Mouse (Mus musculus) embryo, embryonic 11 days (tissue): Measurements from ENCODE around the gene Rubcnl.

Experiments used
- DNase-seq: peaks from one replicate; pipeline ENCODE4 v3.0.0-alpha.2; 2015

The Rubcnl gene

GRCm38 (mm10) chr14:75071091-75071490 lies 55.3 kb downstream of the Rubcnl start:
- DNase-seq: no peak

GRCm38 (mm10) chr14:75075299-75076180 lies 59.7 kb downstream of the Rubcnl start:
- DNase-seq: no peak

GRCm38 (mm10) chr14:75077946-75078345 lies 62.1 kb downstream of the Rubcnl start:
- no peak for DNase-seq
